Mouse (Mus musculus) ES-Bruce4 (cell line): Measurements from ENCODE around the gene Olfml2a. TPM values are rescaled to one million over a fixed set of nuclear protein-coding genes. Genes with fewer than 3 reads are reported as not detected.

Experiments used
- H3K27ac ChIP-seq: 2 replicates; pipeline ENCODE4 v1.5.1; 2012; ENCODE audit warnings: low read length, inconsistent platforms; ENCODE audit not compliant: insufficient read depth
- H3K27me3 ChIP-seq: 2 replicates; pipeline ENCODE4 v1.6.1; 2012; ENCODE audit warnings: mild to moderate bottlenecking, low read length, inconsistent platforms; ENCODE audit not compliant: control insufficient read depth, poor library complexity, insufficient read depth, severe bottlenecking
- H3K36me3 ChIP-seq: 2 replicates; pipeline ENCODE4 v1.6.1; 2012; ENCODE audit warnings: inconsistent platforms, mild to moderate bottlenecking, low read length, moderate library complexity; ENCODE audit not compliant: control insufficient read depth, poor library complexity, insufficient read depth, severe bottlenecking
- H3K4me1 ChIP-seq: one replicate; pipeline ENCODE4 v1.8.1; 2011; ENCODE audit warnings: low read length; ENCODE audit not compliant: control insufficient read depth, insufficient read depth
- H3K4me3 ChIP-seq: 2 replicates; pipeline ENCODE4 v1.5.1; 2011; ENCODE audit warnings: low read depth, mild to moderate bottlenecking, low read length
- H3K9ac ChIP-seq: 2 replicates; pipeline ENCODE4 v1.6.1; 2012; ENCODE audit warnings: low read depth, mild to moderate bottlenecking, inconsistent platforms; ENCODE audit not compliant: poor library complexity, severe bottlenecking
- H3K9me3 ChIP-seq: replicated peaks from 2 replicates; pipeline ENCODE4 v1.6.1; 2012; ENCODE audit warnings: mild to moderate bottlenecking, low read length, inconsistent platforms; ENCODE audit not compliant: control insufficient read depth, poor library complexity, insufficient read depth, severe bottlenecking
- CTCF ChIP-seq: IDR thresholded peaks from one replicate; pipeline ENCODE4 v1.8.1; 2011; ENCODE audit warnings: low read depth, low read length
- EP300 ChIP-seq: IDR thresholded peaks from 2 replicates; pipeline ENCODE4 v1.6.1; 2011; ENCODE audit warnings: low read depth, low read length; ENCODE audit not compliant: insufficient read depth
- POLR2A ChIP-seq: IDR thresholded peaks from one replicate; pipeline ENCODE4 v1.8.1; 2011; ENCODE audit warnings: low read length; ENCODE audit not compliant: insufficient read depth
- polyA plus RNA-seq: library from polyadenylated mRNA; stranded (reverse); fragments of >200 nt; gene quantifications from 2 replicates; pipeline ENCODE4 v1.2.4, GENCODE M21; 2011; ENCODE audit warnings: low read depth; ENCODE audit not compliant: missing spikeins, insufficient read depth, insufficient read length

Olfml2a gene
- polyA plus RNA-seq, 1 experiment, result 1.8 TPM

- TF ChIP-seq POLR2A (no peak), EP300 (no peak), CTCF (no peak)
- no peaks in the 10 kb centered on the region for H3K36me3 ChIP-seq
- H3K9ac ChIP-seq, result no peak overlapping the region
- H3K27ac ChIP-seq, result no peak overlapping the region
- peaks cover 6% of the 10 kb centered on the region for H3K4me1 ChIP-seq
- H3K27me3 ChIP-seq, result no peaks in the 10 kb centered on the region
- H3K9me3 ChIP-seq, result no peaks in the 10 kb centered on the region
- H3K4me3 ChIP-seq, result no peak overlapping the region
Measured at GRCm38 (mm10) chr2:38992452-38992851, 60.7 kb downstream of the Olfml2a start.

GRCm38 (mm10) chr2:38997386-38998374 lies 65.9 kb downstream of the Olfml2a start, which contains the start of gene Wdr38:
TSS of gene Wdr38 (plus strand) at chr2:38997476.
- no peak within 1 kb of the TSS; the same call in 1 of the 2 replicates for H3K27ac ChIP-seq
- peaks cover 25% of the 10 kb centered on the region for H3K36me3 ChIP-seq
- H3K4me1 ChIP-seq, result no peaks in the 10 kb centered on the region
- TF ChIP-seq EP300 (no peak), CTCF (peak; percentile 89)
- H3K4me3 ChIP-seq, result peak within 1 kb of the TSS; percentile 33
- H3K9me3 ChIP-seq, result no peaks in the 10 kb centered on the region
- no peaks in the 10 kb centered on the region for H3K27me3 ChIP-seq
- peak within 1 kb of the TSS; percentile 2 for H3K9ac ChIP-seq

- H3K9me3 ChIP-seq, result no peaks in the 10 kb centered on the region
- no peaks in the 10 kb centered on the region for H3K4me1 ChIP-seq
- H3K27ac ChIP-seq, result no peak overlapping the region
- no peaks in the 10 kb centered on the region for H3K27me3 ChIP-seq
- TF ChIP-seq EP300 (no peak), POLR2A (no peak), CTCF (no peak)
- peaks cover 42% of the 10 kb centered on the region for H3K36me3 ChIP-seq
- H3K4me3 ChIP-seq, result no peak overlapping the region
- no peak overlapping the region for H3K9ac ChIP-seq
Measured at GRCm38 (mm10) chr2:38999381-38999780, 67.6 kb downstream of the Olfml2a start.

GRCm38 (mm10) chr2:38999910-39000586 lies 68.3 kb downstream of the Olfml2a start:
- TF ChIP-seq CTCF (no peak), EP300 (no peak), POLR2A (no peak)
- no peak overlapping the region for H3K27ac ChIP-seq
- no peaks in the 10 kb centered on the region for H3K27me3 ChIP-seq
- H3K9me3 ChIP-seq, result no peaks in the 10 kb centered on the region
- H3K36me3 ChIP-seq, result peaks cover 42% of the 10 kb centered on the region
- no peak overlapping the region for H3K4me3 ChIP-seq
- H3K9ac ChIP-seq, result no peak overlapping the region
- no peaks in the 10 kb centered on the region for H3K4me1 ChIP-seq

GRCm38 (mm10) chr2:39000587-39000919 lies 68.8 kb downstream of the Olfml2a start:
- Histone ChIP-seq H3K27ac (no peak overlapping the region), H3K9ac (no peak overlapping the region), H3K4me1 (no peaks in the 10 kb centered on the region), H3K36me3 (peaks cover 42% of the 10 kb centered on the region), H3K4me3 (no peak overlapping the region), H3K27me3 (no peaks in the 10 kb centered on the region), H3K9me3 (no peaks in the 10 kb centered on the region)
- TF ChIP-seq EP300, result no peak
- TF ChIP-seq POLR2A, result no peak
- no peak for TF ChIP-seq CTCF

GRCm38 (mm10) chr2:39001866-39002265 lies 70.1 kb downstream of the Olfml2a start:
- Histone ChIP-seq H3K27me3 (no peaks in the 10 kb centered on the region), H3K9me3 (no peaks in the 10 kb centered on the region), H3K9ac (no peak overlapping the region), H3K36me3 (peaks cover 42% of the 10 kb centered on the region), H3K27ac (peak overlapping the region; percentile 9; the same call in 1 of the 2 replicates), H3K4me1 (no peaks in the 10 kb centered on the region), H3K4me3 (no peak overlapping the region)
- TF ChIP-seq CTCF (no peak), POLR2A (no peak), EP300 (no peak)
